Mouse (Mus musculus): ENCODE measurements around the gene Ltn1. TPM values are rescaled to one million over a fixed set of nuclear protein-coding genes. Genes with fewer than 3 reads are reported as not detected.

The Ltn1 gene
- 10 to 100 TPM; 41.9 to 48.9 TPM for total RNA-seq (2021)
- long read RNA-seq, experiment 1, full-length matches to known transcripts: 27 of 44 reads
- long read RNA-seq, experiment 1, partial matches to known transcripts: 4 of 44 reads
- long read RNA-seq, experiment 1, other reads (novel, unspliced or antisense): 13 of 44 reads
- long read RNA-seq, experiment 2, full-length matches to known transcripts: 27 of 51 reads
- long read RNA-seq, experiment 2, partial matches to known transcripts: 5 of 51 reads
- long read RNA-seq, experiment 2, other reads (novel, unspliced or antisense): 19 of 51 reads

- TF ChIP-seq CTCF (IDR thresholded peaks at IDR 0.05): no peak
- Histone ChIP-seq H3K4me3 (peak within 1 kb of the TSS; percentile 86), H3K27ac (peak within 1 kb of the TSS; percentile 83)
- peak; percentile 97 to 98 for DNase-seq (ENCODE audit: extremely low spot score in 1 of 2, low spot score in 2 of 2)
- intact Hi-C loops (cut with DNase I): loop anchor here (1.0 kb wide), 1 partner anchor 22 kb away; the partner anchor contains the start of gene Usp16
Observed at GRCm38 (mm10) chr16:87432033-87432814, at the start of gene Ltn1. TSS of gene Ltn1 (minus strand) at chr16:87432612.

DNA sequence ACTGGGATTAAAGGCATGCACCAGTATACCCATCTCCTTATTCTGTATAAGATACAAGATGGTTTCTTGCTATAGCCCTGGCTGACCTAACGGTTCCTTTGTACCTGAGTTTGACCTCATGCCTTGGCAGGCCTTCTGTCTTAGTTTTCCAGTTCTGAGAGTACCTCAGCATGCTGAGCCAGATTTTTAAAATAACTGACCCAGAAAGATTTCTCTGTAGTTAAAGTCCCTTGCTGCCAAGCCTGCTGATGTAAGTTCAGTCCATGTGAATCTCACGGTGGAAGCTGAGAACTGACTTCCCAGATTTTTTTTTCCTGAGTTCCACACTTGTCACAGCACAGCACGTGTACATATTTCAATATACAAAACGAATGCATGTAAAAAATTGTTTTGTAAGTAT lies 38.2 kb upstream of the Ltn1 start:
- Histone ChIP-seq H3K27ac (no peak overlapping the region), H3K4me3 (no peak overlapping the region)
- no peak for TF ChIP-seq CTCF (IDR thresholded peaks at IDR 0.05)
- no peak for DNase-seq (ENCODE audit: extremely low spot score in 1 of 2, low spot score in 2 of 2)
- intact Hi-C loops (cut with DNase I): no loop called here

GRCm38 (mm10) chr16:87458752-87459151 lies 26.3 kb upstream of the Ltn1 start:
- peak; percentile 3; the same call in 1 of the 2 replicates for TF ChIP-seq CTCF (IDR thresholded peaks at IDR 0.05)
- no peak for DNase-seq (ENCODE audit: extremely low spot score in 1 of 2, low spot score in 2 of 2)
- intact Hi-C loops (cut with DNase I): no loop called here

DNA sequence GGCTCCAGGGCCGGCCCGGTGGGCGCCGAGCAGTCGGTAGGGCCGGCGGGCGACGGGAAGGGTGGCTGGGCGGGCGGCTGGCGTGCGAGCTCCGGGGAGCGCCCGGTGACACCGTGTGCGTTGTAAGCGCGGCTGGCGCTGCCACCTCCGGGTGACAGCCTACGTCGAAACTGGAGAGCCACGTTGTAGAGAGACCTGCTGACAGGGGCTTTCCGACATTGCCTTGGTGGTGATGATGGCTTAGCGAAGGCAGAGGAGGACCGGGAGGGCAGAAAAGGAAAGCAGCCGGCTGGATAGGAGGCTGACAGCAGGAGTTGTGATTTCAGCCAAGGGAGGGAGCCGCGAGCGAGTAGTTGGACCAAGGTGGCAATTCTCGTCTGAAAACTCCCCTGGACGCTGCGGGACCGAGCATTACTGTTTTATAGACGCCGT lies 22.8 kb upstream of the Ltn1 start:
- H3K4me3 ChIP-seq: peak overlapping the region; percentile 92
- TF ChIP-seq CTCF (IDR thresholded peaks at IDR 0.05): no peak
- intact Hi-C loops (cut with DNase I): no loop called here
- no peak for DNase-seq (ENCODE audit: extremely low spot score in 1 of 2, low spot score in 2 of 2)
- H3K27ac ChIP-seq: peak overlapping the region; percentile 91

More at GRCm38 (mm10) chr16:87458752-87459151, 26.3 kb upstream of the Ltn1 start:
- H3K4me3 ChIP-seq: no peak overlapping the region
- no peak overlapping the region for H3K27ac ChIP-seq

DNA sequence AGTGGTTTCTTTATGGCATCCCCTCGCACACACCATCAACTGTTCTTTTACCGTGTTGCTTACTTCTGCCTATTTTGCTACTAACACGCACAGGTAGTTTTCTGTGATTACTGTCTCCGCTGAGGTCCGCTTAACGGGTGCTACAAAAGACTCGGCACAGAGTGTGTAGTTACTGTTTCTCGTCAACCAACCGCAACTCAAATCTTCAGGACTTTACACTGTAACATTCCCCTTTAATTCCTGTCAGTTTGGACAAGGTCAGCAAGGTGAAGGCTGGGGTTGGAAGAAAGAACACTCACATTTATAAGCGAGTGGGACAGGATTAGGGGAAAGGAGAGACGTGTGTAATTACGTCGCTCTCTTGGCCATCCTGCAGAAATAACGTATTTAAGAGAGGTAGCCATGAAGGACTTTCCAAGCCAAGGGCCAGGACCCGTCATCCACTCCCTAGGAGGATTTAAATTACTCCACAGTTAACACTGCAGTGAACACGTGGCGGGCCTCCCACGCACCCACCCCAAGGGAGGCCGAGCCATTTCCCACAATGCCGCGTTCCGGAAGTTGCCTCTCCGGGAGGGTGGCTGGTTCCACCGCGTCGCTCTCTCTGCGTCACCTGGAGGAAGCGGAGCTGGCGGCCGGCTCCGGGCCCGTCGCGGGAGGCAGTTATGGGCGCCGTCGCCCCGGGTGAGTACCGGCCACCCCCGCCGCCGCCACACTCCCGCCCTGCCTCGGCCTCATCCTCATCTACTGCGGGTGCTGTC lies 22.2 kb upstream of the Ltn1 start, which contains the start of gene Usp16:
Usp16 (plus strand) TSS at position 285 of the 761 bp plus-strand sequence.
- peak within 1 kb of the TSS; percentile 91 for H3K27ac ChIP-seq
- intact Hi-C loops (cut with DNase I): loop anchor here (1.0 kb wide), 3 partner anchors 13 to 41 kb away; partner anchors contain the start of genes Cct8 and Ltn1
- TF ChIP-seq CTCF (IDR thresholded peaks at IDR 0.05): no peak

GRCm38 (mm10) chr16:87453226-87453625 lies 20.8 kb upstream of the Ltn1 start:
- Histone ChIP-seq H3K27ac (no peak overlapping the region), H3K4me3 (no peak overlapping the region)
- TF ChIP-seq CTCF (IDR thresholded peaks at IDR 0.05): no peak
- intact Hi-C loops (cut with DNase I): no loop called here
- no peak for DNase-seq (ENCODE audit: extremely low spot score in 1 of 2, low spot score in 2 of 2)

More for the DNA sequence above, 22.2 kb upstream of the Ltn1 start, which contains the start of gene Usp16:
- peak; percentile 95 to 98 for DNase-seq (ENCODE audit: extremely low spot score in 1 of 2, low spot score in 2 of 2)
- H3K4me3 ChIP-seq: peak within 1 kb of the TSS; percentile 92

GRCm38 (mm10) chr16:87445528-87445927 lies 13.1 kb upstream of the Ltn1 start:
- intact Hi-C loops (cut with DNase I): no loop called here
- DNase-seq (ENCODE audit: extremely low spot score in 1 of 2, low spot score in 2 of 2): no peak
- Histone ChIP-seq H3K27ac (no peak overlapping the region), H3K4me3 (no peak overlapping the region)
- no peak for TF ChIP-seq CTCF (IDR thresholded peaks at IDR 0.05)

GRCm38 (mm10) chr16:87445110-87445509 lies 12.7 kb upstream of the Ltn1 start:
- Histone ChIP-seq H3K4me3 (no peak overlapping the region), H3K27ac (no peak overlapping the region)
- intact Hi-C loops (cut with DNase I): no loop called here
- TF ChIP-seq CTCF (IDR thresholded peaks at IDR 0.05): no peak
- DNase-seq (ENCODE audit: extremely low spot score in 1 of 2, low spot score in 2 of 2): no peak

- H3K27ac ChIP-seq: no peak overlapping the region
- intact Hi-C loops (cut with DNase I): no loop called here
- DNase-seq (ENCODE audit: extremely low spot score in 1 of 2, low spot score in 2 of 2): no peak
- TF ChIP-seq CTCF (IDR thresholded peaks at IDR 0.05): no peak
- H3K4me3 ChIP-seq: no peak overlapping the region
Observed at GRCm38 (mm10) chr16:87444071-87444470, 11.7 kb upstream of the Ltn1 start.

GRCm38 (mm10) chr16:87443245-87443644 lies 10.8 kb upstream of the Ltn1 start:
- Histone ChIP-seq H3K27ac (no peak overlapping the region), H3K4me3 (no peak overlapping the region)
- no peak for DNase-seq (ENCODE audit: extremely low spot score in 1 of 2, low spot score in 2 of 2)
- intact Hi-C loops (cut with DNase I): no loop called here
- TF ChIP-seq CTCF (IDR thresholded peaks at IDR 0.05): no peak

DNA sequence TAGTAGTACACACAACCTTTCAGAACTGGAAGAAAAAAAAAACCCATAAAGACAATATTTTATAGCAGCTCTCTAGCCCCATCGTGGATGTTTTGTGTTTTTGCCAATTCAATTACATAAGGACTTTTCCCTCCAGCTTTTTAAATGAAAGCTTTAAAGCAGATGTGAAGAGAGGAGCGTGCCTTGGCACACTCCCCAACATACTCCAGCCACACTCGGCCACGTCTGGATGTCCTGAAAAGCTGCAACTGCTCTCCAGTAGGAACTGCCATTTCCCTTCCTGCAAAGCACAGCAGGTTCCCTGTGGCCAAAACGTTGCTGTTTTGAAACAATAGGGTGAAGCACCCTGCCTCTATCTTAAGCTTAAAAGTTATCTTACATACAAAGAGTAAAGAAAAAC lies 9.9 kb upstream of the Ltn1 start:
- no peak overlapping the region for H3K27ac ChIP-seq

More for the DNA sequence above, 9.9 kb upstream of the Ltn1 start:
- no peak for TF ChIP-seq CTCF (IDR thresholded peaks at IDR 0.05)
- DNase-seq (ENCODE audit: extremely low spot score in 1 of 2, low spot score in 2 of 2): no peak
- H3K4me3 ChIP-seq: no peak overlapping the region
- intact Hi-C loops (cut with DNase I): no loop called here

All from left cerebral cortex, adult 2 months (tissue).